Mouse (Mus musculus) intestine, embryonic 15.5 days (tissue): Measurements from ENCODE around the gene Phf21a. TPM values are rescaled to one million over a fixed set of nuclear protein-coding genes. Genes with fewer than 3 reads are reported as not detected.
A peak's percentile ranks its signal among the peaks of the same experiment; 100 is the strongest.

Experiments
- ATAC-seq: fragments of 200-750 bp; cut with Nextera tagmentation; 2 replicates; pipeline ENCODE4 v1.8.0; 2017; ENCODE audit warnings: moderate TSS enrichment, moderate library complexity
- H3K27ac ChIP-seq: fragments of 300-500 bp; sonication (generic); 2 replicates; pipeline ENCODE4 v1.5.1; 2015; ENCODE audit warnings: mild to moderate bottlenecking, inconsistent platforms
- H3K27me3 ChIP-seq: fragments of 300-500 bp; sonication (generic); replicated peaks from 2 replicates; pipeline ENCODE4 v1.6.1; 2015; ENCODE audit warnings: inconsistent platforms
- H3K36me3 ChIP-seq: fragments of 300-500 bp; sonication (generic); 2 replicates; pipeline ENCODE4 v1.6.1; 2015; ENCODE audit warnings: inconsistent platforms
- H3K4me1 ChIP-seq: fragments of 300-500 bp; sonication (generic); replicated peaks from 2 replicates; pipeline ENCODE4 v1.6.1; 2015; ENCODE audit warnings: inconsistent platforms
- H3K4me2 ChIP-seq: fragments of 300-500 bp; sonication (generic); replicated peaks from 2 replicates; pipeline ENCODE4 v1.6.1; 2015; ENCODE audit warnings: mild to moderate bottlenecking, inconsistent platforms
- H3K4me3 ChIP-seq: fragments of 300-500 bp; sonication (generic); replicated peaks from 2 replicates; pipeline ENCODE4 v1.5.1; 2015; ENCODE audit warnings: inconsistent platforms
- H3K9ac ChIP-seq: fragments of 300-500 bp; sonication (generic); 2 replicates; pipeline ENCODE4 v1.6.1; 2015; ENCODE audit warnings: inconsistent platforms
- H3K9me3 ChIP-seq: fragments of 300-500 bp; sonication (generic); 2 replicates; pipeline ENCODE4 v1.6.1; 2016; ENCODE audit warnings: inconsistent platforms
- WGBS: fragments of 180-500 bp; shearing (Covaris S2); methylation state at CpG from one replicate; pipeline ENCODE4 v1.1.7; 2015; 5-methylcytosine and 5-hydroxymethylcytosine counted together
- microRNA counts: library from miRNA; unstranded; fragments of <30 nt; microRNA quantifications from one replicate; lab custom pipeline; 2016
- polyA plus RNA-seq: library from polyadenylated mRNA; unstranded; fragments of >200 nt; fragmentation: Nextera tagmentation; extraction: Ambion mirVana; gene quantifications from 2 replicates; pipeline ENCODE4 v1.2.1, GENCODE M21; 2015

Phf21a gene
- polyA plus RNA-seq, 1 experiment from 2014 or later = 19.1 TPM

DNA sequence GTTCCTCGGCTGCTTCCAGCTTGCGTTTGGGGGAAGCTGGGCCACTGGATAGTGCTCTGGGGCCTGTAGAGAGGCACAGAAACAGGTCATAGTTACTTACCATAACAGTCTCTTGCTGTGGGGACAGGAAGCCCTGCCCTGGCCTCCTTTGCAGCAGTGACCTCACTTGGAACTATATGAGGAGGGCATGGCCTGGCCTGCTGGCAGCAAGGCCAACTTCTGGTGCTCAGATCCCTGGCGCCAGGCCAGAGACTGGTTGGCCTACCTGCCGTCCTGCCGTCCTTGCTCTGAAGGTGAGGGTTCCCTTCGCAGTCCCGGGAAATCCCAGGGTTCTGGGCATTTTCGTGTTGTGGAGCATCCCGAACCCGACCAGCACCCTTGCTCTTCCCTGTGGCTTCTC is 318.8 kb downstream of the Phf21a start:
- no peaks in the 10 kb centered on the region for H3K9me3 ChIP-seq
- no peak overlapping the region for H3K4me2 ChIP-seq
- H3K27me3 ChIP-seq = no peaks in the 10 kb centered on the region
- 88% methylated on average over 10 of the region's 10 CpGs for WGBS
- ATAC-seq = no peak
- peaks cover 61% of the 10 kb centered on the region for H3K36me3 ChIP-seq
- no peak overlapping the region for H3K27ac ChIP-seq
- H3K9ac ChIP-seq = no peak overlapping the region
- no peaks in the 10 kb centered on the region for H3K4me1 ChIP-seq
- no peak overlapping the region for H3K4me3 ChIP-seq

MicroRNAs encoded within 50 kb of the gene (microRNA counts, 519-probe panel; counts per million panel counts)
- microRNA mmu-miR-1955 (lab: Ali Mortazavi, UCI) = 3,164 counts per million, percentile 80 among the panel's probes with 10 or more counts

Other genes with a start within 250 kb of the Phf21a start
- 0.23 and 0.25 TPM in 2 replicates for gene Chrm4, start 165.9 kb upstream of the Phf21a start, polyA plus RNA-seq
- 534 and 652 TPM in 2 replicates for gene Mdk, start 160.8 kb upstream of the Phf21a start, polyA plus RNA-seq
- gene Gm9821, start 147.4 kb upstream of the Phf21a start, polyA plus RNA-seq = 0.44 and 0.73 TPM in 2 replicates
- 60.3 and 76.1 TPM in 2 replicates for gene Dgkz, start 117.3 kb upstream of the Phf21a start, polyA plus RNA-seq
- 16.8 and 18.7 TPM in 2 replicates for gene Creb3l1, start 68.6 kb upstream of the Phf21a start, polyA plus RNA-seq